Mouse (Mus musculus) midbrain, embryonic 15.5 days (tissue): Measurements from ENCODE around the gene Serpini2. TPM values are rescaled to one million over a fixed set of nuclear protein-coding genes. Genes with fewer than 3 reads are reported as not detected.

Source experiments
- ATAC-seq: fragments of 200-750 bp; cut with Nextera tagmentation; replicated peaks from 2 replicates; pipeline ENCODE4 v1.8.0; 2017; ENCODE audit warnings: moderate TSS enrichment
- H3K27ac ChIP-seq: fragments of 300-500 bp; sonication (generic); 2 replicates; pipeline ENCODE4 v1.5.1; 2015; ENCODE audit warnings: mild to moderate bottlenecking, inconsistent platforms
- H3K27me3 ChIP-seq: fragments of 300-500 bp; sonication (generic); replicated peaks from 2 replicates; pipeline ENCODE4 v1.6.1; 2015; ENCODE audit warnings: inconsistent platforms
- H3K36me3 ChIP-seq: fragments of 300-500 bp; sonication (generic); replicated peaks from 2 replicates; pipeline ENCODE4 v1.6.1; 2015; ENCODE audit warnings: inconsistent platforms
- H3K4me1 ChIP-seq: fragments of 300-500 bp; sonication (generic); 2 replicates; pipeline ENCODE4 v1.6.1; 2015; ENCODE audit warnings: inconsistent platforms
- H3K4me2 ChIP-seq: fragments of 300-500 bp; sonication (generic); 2 replicates; pipeline ENCODE4 v1.6.1; 2015; ENCODE audit warnings: inconsistent platforms, mild to moderate bottlenecking, moderate library complexity
- H3K4me3 ChIP-seq: fragments of 300-500 bp; sonication (generic); 2 replicates; pipeline ENCODE4 v1.5.1; 2015; ENCODE audit warnings: mild to moderate bottlenecking, inconsistent platforms
- H3K9ac ChIP-seq: fragments of 300-500 bp; sonication (generic); 2 replicates; pipeline ENCODE4 v1.6.1; 2015; ENCODE audit warnings: mild to moderate bottlenecking, inconsistent platforms
- H3K9me3 ChIP-seq: fragments of 300-500 bp; sonication (generic); 2 replicates; pipeline ENCODE4 v1.6.1; 2016; ENCODE audit warnings: inconsistent platforms
- WGBS: fragments of 180-500 bp; shearing (Covaris S2); methylation state at CpG from one replicate; pipeline ENCODE4 v1.1.7; 2015; ENCODE audit warnings: mixed read lengths; 5-methylcytosine and 5-hydroxymethylcytosine counted together
- polyA plus RNA-seq: library from polyadenylated mRNA; unstranded; fragments of >200 nt; fragmentation: Nextera tagmentation; extraction: Ambion mirVana; gene quantifications from 2 replicates; pipeline ENCODE4 v1.2.1, GENCODE M21; 2015

The Serpini2 gene
- polyA plus RNA-seq, 1 experiment from 2014 or later, result not detected

GRCm38 (mm10) chr3:75259356-75259755 is 10.5 kb downstream of the Serpini2 start:
- Histone ChIP-seq H3K9me3 (no peaks in the 10 kb centered on the region), H3K36me3 (no peaks in the 10 kb centered on the region), H3K27ac (no peak overlapping the region), H3K27me3 (no peaks in the 10 kb centered on the region), H3K4me3 (no peak overlapping the region), H3K4me2 (no peak overlapping the region), H3K4me1 (no peaks in the 10 kb centered on the region), H3K9ac (no peak overlapping the region)
- no peak for ATAC-seq

- Histone ChIP-seq H3K4me2 (no peak overlapping the region), H3K9me3 (no peaks in the 10 kb centered on the region), H3K27ac (no peak overlapping the region), H3K4me1 (no peaks in the 10 kb centered on the region), H3K36me3 (no peaks in the 10 kb centered on the region), H3K4me3 (no peak overlapping the region), H3K27me3 (no peaks in the 10 kb centered on the region), H3K9ac (no peak overlapping the region)
- WGBS, result 80% methylated on average over 3 of the region's 3 CpGs
- ATAC-seq, result no peak
Measured at GRCm38 (mm10) chr3:75219694-75220093, 50.2 kb downstream of the Serpini2 start.

DNA sequence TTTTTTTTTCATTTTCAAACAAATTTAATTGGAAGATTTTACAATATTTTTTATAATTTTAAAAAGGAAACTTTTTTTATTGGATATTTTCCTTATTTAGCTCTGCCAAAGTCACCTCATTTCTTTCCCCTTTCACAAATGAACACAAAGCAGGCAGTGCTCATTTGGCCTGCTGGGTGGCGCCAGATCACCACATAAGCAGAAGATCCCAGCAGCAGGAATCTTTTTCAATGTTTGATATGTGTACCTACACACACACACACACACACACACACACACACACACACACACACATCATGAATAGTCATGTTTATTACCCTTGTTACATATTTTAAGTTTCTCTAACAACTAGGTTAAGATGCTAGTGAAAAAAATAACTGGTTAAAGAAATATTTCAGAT is 50.7 kb downstream of the Serpini2 start:
- Histone ChIP-seq H3K27me3 (no peaks in the 10 kb centered on the region), H3K27ac (no peak overlapping the region), H3K4me2 (no peak overlapping the region), H3K4me1 (no peaks in the 10 kb centered on the region), H3K36me3 (no peaks in the 10 kb centered on the region), H3K9me3 (no peaks in the 10 kb centered on the region), H3K4me3 (no peak overlapping the region), H3K9ac (no peak overlapping the region)
- peak; percentile 89 for ATAC-seq
- WGBS, result 0% methylated on average over 1 of the region's 1 CpGs

GRCm38 (mm10) chr3:75202808-75203503 is 66.9 kb downstream of the Serpini2 start:
- no peak overlapping the region for H3K27ac ChIP-seq
- H3K4me2 ChIP-seq, result no peak overlapping the region
- H3K9ac ChIP-seq, result no peak overlapping the region
- no peaks in the 10 kb centered on the region for H3K9me3 ChIP-seq
- peak; percentile 52; the same call in 1 of the 2 replicates for ATAC-seq
- WGBS, result 42% methylated on average over 12 of the region's 12 CpGs
- no peak overlapping the region for H3K4me3 ChIP-seq
- no peaks in the 10 kb centered on the region for H3K27me3 ChIP-seq
- no peaks in the 10 kb centered on the region for H3K4me1 ChIP-seq
- no peaks in the 10 kb centered on the region for H3K36me3 ChIP-seq

Other genes with a start within 250 kb of the Serpini2 start
- 0.68 and 0.85 TPM in 2 replicates for gene Zbbx, start 105.0 kb downstream of the Serpini2 start, polyA plus RNA-seq
- gene Wdr49, start 212.1 kb upstream of the Serpini2 start, polyA plus RNA-seq, result 0.06 and 0.28 TPM in 2 replicates